Mouse (Mus musculus) neural tube, embryonic 11.5 days (tissue): Measurements from ENCODE around the gene Rhox4f. TPM values are rescaled to one million over a fixed set of nuclear protein-coding genes. Genes with fewer than 3 reads are reported as not detected.

Experiments
- polyA plus RNA-seq: library from polyadenylated mRNA; unstranded; fragments of >200 nt; fragmentation: Nextera tagmentation; extraction: Ambion mirVana; gene quantifications from 2 replicates; pipeline ENCODE4 v1.2.1, GENCODE M21; 2014

The Rhox4f gene
- polyA plus RNA-seq, 1 experiment from 2014 or later = not detected

Other genes with a start within 250 kb of the Rhox4f start
- gene Rhox3a2, start 227.7 kb downstream of the Rhox4f start, polyA plus RNA-seq = not detected in 2 replicates
- gene Rhox4a2, start 216.9 kb downstream of the Rhox4f start, polyA plus RNA-seq = not detected in 2 replicates
- gene Rhox2b, start 195.6 kb downstream of the Rhox4f start, polyA plus RNA-seq = not detected in 2 replicates
- not detected in 2 replicates for gene Rhox4b, start 175.2 kb downstream of the Rhox4f start, polyA plus RNA-seq
- gene Rhox2c, start 154.0 kb downstream of the Rhox4f start, polyA plus RNA-seq = not detected in 2 replicates
- gene Rhox3c, start 149.1 kb downstream of the Rhox4f start, polyA plus RNA-seq = not detected in 2 replicates
- not detected in 2 replicates for gene Rhox4c, start 127.4 kb downstream of the Rhox4f start, polyA plus RNA-seq
- gene Rhox2d, start 114.3 kb downstream of the Rhox4f start, polyA plus RNA-seq = not detected in 2 replicates
- gene Rhox4d, start 93.3 kb downstream of the Rhox4f start, polyA plus RNA-seq = not detected in 2 replicates
- gene Rhox2e, start 77.3 kb downstream of the Rhox4f start, polyA plus RNA-seq = not detected in 2 replicates
- not detected in 2 replicates for gene Rhox3e, start 65.7 kb downstream of the Rhox4f start, polyA plus RNA-seq
- gene Rhox4e, start 50.3 kb downstream of the Rhox4f start, polyA plus RNA-seq = not detected in 2 replicates
- gene Rhox2f, start 36.3 kb downstream of the Rhox4f start, polyA plus RNA-seq = not detected in 2 replicates
- not detected in 2 replicates for gene Rhox3f, start 26.7 kb downstream of the Rhox4f start, polyA plus RNA-seq
- not detected in 2 replicates for gene Rhox3g, start 20.9 kb upstream of the Rhox4f start, polyA plus RNA-seq
- gene Rhox2g, start 35.8 kb upstream of the Rhox4f start, polyA plus RNA-seq = not detected in 2 replicates
- not detected in 2 replicates for gene Rhox4g, start 43.6 kb upstream of the Rhox4f start, polyA plus RNA-seq
- gene Rhox3h, start 61.1 kb upstream of the Rhox4f start, polyA plus RNA-seq = not detected in 2 replicates
- not detected in 2 replicates for gene Rhox2h, start 65.6 kb upstream of the Rhox4f start, polyA plus RNA-seq
- 0.42 and 0.76 TPM in 2 replicates for gene Rhox5, start 197.1 kb upstream of the Rhox4f start, polyA plus RNA-seq
- not detected in 2 replicates for gene Rhox6, start 219.2 kb upstream of the Rhox4f start, polyA plus RNA-seq
- gene Rhox7a, start 224.0 kb upstream of the Rhox4f start, polyA plus RNA-seq = not detected in 2 replicates